Mouse (Mus musculus) gastrocnemius, adult 2 months (tissue): ENCODE data around the gene Fads6. TPM values are rescaled to one million over a fixed set of nuclear protein-coding genes. Genes with fewer than 3 reads are reported as not detected.

ENCODE experiments used
- DNase-seq: peaks from one replicate; pipeline ENCODE4 v3.0.0; 2022
- H3K27ac ChIP-seq: fragments of 200-600 bp; 2 replicates; pipeline ENCODE4 v1.8.1; 2022; ENCODE audit warnings: mild to moderate bottlenecking
- H3K4me3 ChIP-seq: fragments of 200-600 bp; 2 replicates; pipeline ENCODE4 v1.8.1; 2022; ENCODE audit warnings: mild to moderate bottlenecking, moderate library complexity
- CTCF ChIP-seq: fragments of 200-600 bp; IDR thresholded peaks from 2 replicates; pipeline ENCODE4 v1.8.1; 2022; ENCODE audit warnings: antibody characterized with exemption, mild to moderate bottlenecking, moderate library complexity
- intact Hi-C: fragments of 180-260 bp; cut with DNase I; formaldehyde crosslinking; loops from one replicate; pipeline ENCODE4 v1.15.1; 2025
- long read RNA-seq, 2 experiments: library from polyadenylated mRNA; stranded (forward); transcript quantifications; one replicate each; pipeline ENCODE4 v2.0.0; 2021
- total RNA-seq, 2 experiments: library from RNA; stranded (reverse); gene quantifications; 2 replicates each; pipeline ENCODE4 v1.2.3; 2021

Fads6 gene
- 1 to 10 TPM; 2.4 to 5.4 TPM for total RNA-seq
- long read RNA-seq, experiment 1, partial matches to known transcripts: 0 of 4 reads
- long read RNA-seq, experiment 1, other reads (novel, unspliced or antisense): 4 of 4 reads
- long read RNA-seq, experiment 2, partial matches to known transcripts: 0 of 2 reads
- long read RNA-seq, experiment 2, other reads (novel, unspliced or antisense): 2 of 2 reads

- peak; percentile 54 for TF ChIP-seq CTCF
- Histone ChIP-seq H3K27ac (peak within 1 kb of the TSS; percentile 79), H3K4me3 (peak within 1 kb of the TSS; percentile 78)
- intact Hi-C loops: no loop called here
- peak; percentile 78 for DNase-seq
Measured at GRCm38 (mm10) chr11:115297214-115297826, at the start of gene Fads6. Gene Fads6 (minus strand): TSS chr11:115297663.

GRCm38 (mm10) chr11:115345515-115345914 is 48.1 kb upstream of the Fads6 start:
- H3K4me3 ChIP-seq: no peak overlapping the region
- no peak for TF ChIP-seq CTCF
- no peak for DNase-seq
- intact Hi-C loops: no loop called here
- H3K27ac ChIP-seq: no peak overlapping the region

GRCm38 (mm10) chr11:115344967-115345366 is 47.5 kb upstream of the Fads6 start:
- no peak overlapping the region for H3K27ac ChIP-seq
- intact Hi-C loops: no loop called here
- no peak overlapping the region for H3K4me3 ChIP-seq
- DNase-seq: no peak
- no peak for TF ChIP-seq CTCF

- no peak for DNase-seq
- no peak overlapping the region for H3K4me3 ChIP-seq
- intact Hi-C loops: no loop called here
- TF ChIP-seq CTCF: no peak
- no peak overlapping the region for H3K27ac ChIP-seq
Measured at GRCm38 (mm10) chr11:115341866-115342265, 44.4 kb upstream of the Fads6 start.

- TF ChIP-seq CTCF: no peak
- intact Hi-C loops: no loop called here
- no peak overlapping the region for H3K4me3 ChIP-seq
Measured at GRCm38 (mm10) chr11:115341246-115341645, 43.8 kb upstream of the Fads6 start.

GRCm38 (mm10) chr11:115337826-115338225 is 40.4 kb upstream of the Fads6 start:
- no peak overlapping the region for H3K27ac ChIP-seq
- DNase-seq: no peak
- intact Hi-C loops: no loop called here
- no peak for TF ChIP-seq CTCF
- no peak overlapping the region for H3K4me3 ChIP-seq

More at GRCm38 (mm10) chr11:115341246-115341645, 43.8 kb upstream of the Fads6 start:
- DNase-seq: no peak
- H3K27ac ChIP-seq: no peak overlapping the region

GRCm38 (mm10) chr11:115337350-115337749 is 39.9 kb upstream of the Fads6 start:
- H3K4me3 ChIP-seq: no peak overlapping the region
- no peak for DNase-seq
- TF ChIP-seq CTCF: no peak
- no peak overlapping the region for H3K27ac ChIP-seq
- intact Hi-C loops: no loop called here

- H3K4me3 ChIP-seq: no peak overlapping the region
- DNase-seq: no peak
- intact Hi-C loops: no loop called here
- no peak for TF ChIP-seq CTCF
- no peak overlapping the region for H3K27ac ChIP-seq
Measured at GRCm38 (mm10) chr11:115336115-115336514, 38.7 kb upstream of the Fads6 start.

GRCm38 (mm10) chr11:115335223-115335622 is 37.8 kb upstream of the Fads6 start:
- H3K27ac ChIP-seq: no peak overlapping the region
- intact Hi-C loops: no loop called here
- TF ChIP-seq CTCF: no peak
- no peak overlapping the region for H3K4me3 ChIP-seq
- no peak for DNase-seq

GRCm38 (mm10) chr11:115334531-115334930 is 37.1 kb upstream of the Fads6 start, which contains the start of gene Otop3:
Gene Otop3 (plus strand): TSS chr11:115334731.
- no peak for TF ChIP-seq CTCF
- H3K27ac ChIP-seq: no peak within 1 kb of the TSS
- intact Hi-C loops: no loop called here
- no peak for DNase-seq
- peak within 1 kb of the TSS; percentile 29 for H3K4me3 ChIP-seq

- intact Hi-C loops: no loop called here
- DNase-seq: no peak
- H3K4me3 ChIP-seq: no peak overlapping the region
- TF ChIP-seq CTCF: peak; percentile 33; the same call in 1 of the 2 replicates
- H3K27ac ChIP-seq: no peak overlapping the region
Measured at GRCm38 (mm10) chr11:115329339-115329738, 31.9 kb upstream of the Fads6 start.

GRCm38 (mm10) chr11:115326730-115327129 is 29.3 kb upstream of the Fads6 start:
- TF ChIP-seq CTCF: no peak
- intact Hi-C loops: no loop called here
- H3K27ac ChIP-seq: no peak overlapping the region

GRCm38 (mm10) chr11:115323354-115323753 is 25.9 kb upstream of the Fads6 start:
- H3K27ac ChIP-seq: no peak overlapping the region
- H3K4me3 ChIP-seq: no peak overlapping the region
- DNase-seq: no peak
- no peak for TF ChIP-seq CTCF
- intact Hi-C loops: no loop called here

More at GRCm38 (mm10) chr11:115326730-115327129, 29.3 kb upstream of the Fads6 start:
- no peak overlapping the region for H3K4me3 ChIP-seq
- no peak for DNase-seq
